Mouse (Mus musculus) adrenal gland, adult 18-20 months (tissue): ENCODE data around the gene Pnpla3. TPM values are rescaled to one million over a fixed set of nuclear protein-coding genes. Genes with fewer than 3 reads are reported as not detected.
"Not testable (repeated sequence)": the region's sequence is repeated elsewhere in the genome, so short reads cannot be mapped to it uniquely, and the experiment has no call there.

ENCODE experiments used
- DNase-seq, 2 experiments: peaks; one replicate each; pipeline ENCODE4 v3.0.0; 2021 to 2022; ENCODE audit warnings: low spot score in 2 of 2
- long read RNA-seq, 2 experiments: library from polyadenylated mRNA; stranded (forward); transcript quantifications; one replicate each; pipeline ENCODE4 v2.0.0; 2021
- total RNA-seq, 2 experiments: library from RNA; stranded (reverse); gene quantifications; 1 replicate in 1 of 2; 2 replicates in 1 of 2; pipeline ENCODE4 v1.2.3; 2021

Gene Pnpla3
- total RNA-seq: 100 to 1,000 TPM in 1 of 2 experiments, 10 to 100 TPM in 1; 55.8 to 288 TPM
- long read RNA-seq, experiment 1, transcript Pnpla3-201 (8 exons, 1,313 nt): major isoform, 12 of 388 reads
- long read RNA-seq, experiment 1, partial matches to known transcripts: 21 of 388 reads
- long read RNA-seq, experiment 1, other reads (novel, unspliced or antisense): 355 of 388 reads
- long read RNA-seq, experiment 2, partial matches to known transcripts: 20 of 101 reads
- long read RNA-seq, experiment 2, other reads (novel, unspliced or antisense): 78 of 101 reads

DNA sequence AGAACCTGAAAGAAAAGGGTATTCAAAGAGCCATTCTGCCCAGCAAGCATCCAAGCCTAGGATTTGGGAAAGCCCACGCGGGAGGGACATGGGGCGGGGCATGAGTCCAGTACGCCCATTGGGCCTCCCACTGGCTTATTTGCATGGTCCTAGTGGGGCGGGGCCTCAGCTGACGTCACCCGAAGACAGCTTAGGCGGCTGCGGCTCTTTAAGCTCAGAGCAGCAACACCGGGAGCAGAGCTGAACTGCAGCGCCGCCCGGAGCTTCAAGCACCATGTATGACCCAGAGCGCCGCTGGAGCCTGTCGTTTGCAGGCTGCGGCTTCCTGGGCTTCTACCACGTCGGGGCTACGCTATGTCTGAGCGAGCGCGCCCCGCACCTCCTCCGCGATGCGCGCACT lies at the start of gene Pnpla3:
TSS of gene Pnpla3 (plus strand) at position 238 of the 400 bp plus-strand sequence.
- DNase-seq: peak; percentile 91

DNA sequence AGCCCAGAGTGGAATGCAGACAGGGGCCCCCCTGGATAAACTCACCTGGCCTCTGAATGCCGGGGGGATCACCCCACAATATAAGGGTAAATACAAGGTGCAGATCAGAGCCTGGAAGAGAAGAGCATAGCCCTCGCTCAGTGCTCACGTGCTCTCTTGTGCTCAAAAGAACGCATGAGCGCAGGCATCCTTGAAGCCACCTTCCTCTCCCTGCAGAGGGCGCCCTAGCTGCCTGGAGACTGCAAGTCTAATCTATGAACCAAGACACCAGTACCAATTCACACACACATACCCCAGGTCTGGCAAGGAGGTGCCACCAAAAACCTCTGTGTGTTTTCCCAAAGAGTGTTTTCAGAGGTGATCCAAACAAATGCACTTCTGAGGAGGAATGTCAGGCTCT lies 47.0 kb upstream of the Pnpla3 start:
- DNase-seq: peak in 1 of 2 experiments; percentile 33

DNA sequence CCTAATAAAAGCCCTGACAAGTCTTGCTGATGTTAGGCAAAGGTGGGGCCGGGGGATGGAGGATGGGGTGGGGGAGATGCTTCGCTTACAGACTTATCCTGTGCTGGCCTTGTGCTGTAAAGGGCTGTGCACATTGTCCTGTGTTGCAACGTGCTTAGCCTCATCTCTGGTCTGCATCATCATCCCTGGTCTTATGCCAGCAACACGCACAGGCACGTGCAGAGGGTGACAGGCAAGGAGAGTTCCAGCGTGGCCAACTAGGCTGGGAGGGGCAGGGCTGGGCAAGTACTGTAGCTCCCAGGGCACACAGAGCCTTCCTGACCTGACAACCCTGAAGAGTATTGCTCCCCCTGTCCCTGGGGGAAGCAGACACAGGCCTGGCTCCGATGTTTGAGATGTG lies 46.6 kb upstream of the Pnpla3 start:
- DNase-seq: peak in 1 of 2 experiments; percentile 10

DNA sequence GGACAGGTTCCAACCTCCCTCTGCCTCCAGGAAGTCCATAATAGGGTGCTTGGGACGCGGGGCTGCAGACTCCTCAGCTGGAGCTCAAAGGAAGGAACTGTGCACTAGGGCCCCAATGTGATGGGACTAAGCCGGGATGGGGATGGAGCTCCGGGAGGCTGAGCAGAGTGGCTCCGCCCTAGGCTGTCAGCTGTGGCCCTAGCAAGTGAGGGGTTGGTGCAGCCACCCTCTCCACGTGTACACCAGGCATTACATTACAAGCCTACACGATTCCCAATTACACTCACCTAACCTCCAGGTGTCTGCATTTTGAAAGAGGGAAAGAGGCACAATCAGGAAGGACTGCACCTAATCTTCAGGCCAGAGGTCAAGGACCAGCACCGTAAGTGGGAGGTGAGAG lies 44.6 kb upstream of the Pnpla3 start, which contains the start of gene Pnpla5:
TSS of gene Pnpla5 (minus strand) at position 101 of the 400 bp plus-strand sequence.
- DNase-seq: no peak

DNA sequence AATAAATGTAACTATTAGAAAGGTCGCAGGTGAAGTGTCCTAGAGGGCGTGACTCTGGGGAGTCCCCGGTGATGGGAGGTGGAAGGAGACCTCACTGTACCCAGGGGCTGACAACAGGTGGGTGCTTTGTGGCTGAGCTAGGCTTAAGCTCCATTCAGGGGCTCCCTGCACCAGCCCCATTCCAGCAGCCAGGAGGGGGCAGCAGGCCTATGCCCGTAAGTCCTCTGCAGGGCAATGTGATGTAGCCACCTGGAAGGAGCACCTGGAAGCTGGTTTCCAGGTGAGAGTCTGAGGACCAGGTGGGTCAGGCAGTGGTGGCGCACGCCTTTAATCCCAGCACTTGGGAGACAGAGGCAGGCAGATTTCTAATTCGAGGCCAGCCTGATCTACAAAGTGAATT lies 43.6 kb upstream of the Pnpla3 start:
- no peak for DNase-seq

DNA sequence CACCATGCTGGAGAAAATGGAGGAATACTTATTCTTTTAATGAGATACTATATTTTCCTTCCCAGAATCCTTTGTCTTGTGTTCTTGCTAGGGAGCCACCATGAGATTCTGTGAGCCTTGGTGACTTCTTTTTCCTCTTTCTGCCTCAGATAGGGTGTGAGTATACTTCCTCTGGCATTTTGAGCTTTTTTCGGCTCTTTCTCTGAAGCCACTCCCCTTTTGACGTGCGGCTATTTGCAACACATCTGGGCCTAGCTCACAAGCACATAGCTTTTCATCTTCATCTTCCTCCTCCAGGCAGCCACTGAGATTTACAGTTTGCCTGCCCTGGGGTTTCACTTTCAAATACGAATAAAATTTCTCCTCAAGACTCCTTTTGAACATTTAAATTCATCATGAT lies 41.2 kb upstream of the Pnpla3 start:
- DNase-seq: no peak

DNA sequence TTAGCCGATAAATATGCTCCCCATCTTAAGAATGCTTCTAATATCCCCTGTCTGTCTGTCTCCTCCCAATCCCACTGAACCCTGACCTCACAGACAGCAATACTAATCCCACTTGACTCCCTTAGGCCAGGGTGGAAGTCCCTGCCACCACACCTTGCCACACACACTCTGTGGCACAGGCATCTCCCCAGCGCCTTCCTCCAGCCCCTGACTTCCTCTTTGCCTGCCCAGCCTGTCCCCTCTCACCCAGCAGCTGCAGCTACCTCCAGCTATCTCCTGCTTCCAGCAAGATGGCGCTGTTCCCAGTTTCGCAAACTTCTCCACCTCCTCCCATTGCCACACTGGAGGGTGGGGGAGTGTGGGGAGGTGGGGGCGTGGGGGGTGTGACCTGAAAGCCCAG lies 40.8 kb upstream of the Pnpla3 start:
- DNase-seq: no peak

DNA sequence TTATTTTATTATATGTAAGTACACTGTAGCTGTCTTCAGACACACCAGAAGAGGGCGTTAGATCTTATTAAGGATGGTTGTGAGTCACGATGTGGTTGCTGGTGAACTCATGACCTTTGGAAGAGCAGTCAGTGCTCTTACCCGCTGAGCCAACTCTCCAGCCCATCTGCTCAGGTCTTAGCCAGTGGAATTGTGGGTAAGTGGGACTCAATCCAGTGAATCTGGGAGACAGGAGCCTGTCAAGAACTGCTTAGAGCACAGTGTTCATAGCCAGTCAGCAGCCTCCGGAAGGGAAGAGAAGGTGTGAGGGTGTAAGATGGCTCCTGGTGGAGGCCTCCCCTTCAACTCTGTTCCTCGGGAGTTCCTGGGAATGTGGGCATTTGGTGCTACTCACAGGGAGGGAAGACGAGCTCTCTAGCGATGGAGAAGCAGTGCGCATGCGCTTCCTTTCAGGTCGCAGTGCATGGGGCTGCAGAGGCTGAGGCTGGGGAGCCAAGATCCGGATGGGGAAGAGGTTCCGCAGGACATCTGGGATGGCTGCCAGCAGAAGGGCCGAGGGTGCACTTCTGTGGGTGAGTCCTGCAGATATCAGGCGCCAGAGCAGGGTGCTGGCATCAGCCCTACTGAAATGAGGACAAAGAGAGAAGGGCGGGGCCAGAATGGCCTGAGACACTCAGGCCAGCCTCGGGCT lies 36.4 kb upstream of the Pnpla3 start:
- DNase-seq: peak in 1 of 2 experiments; percentile 36

DNA sequence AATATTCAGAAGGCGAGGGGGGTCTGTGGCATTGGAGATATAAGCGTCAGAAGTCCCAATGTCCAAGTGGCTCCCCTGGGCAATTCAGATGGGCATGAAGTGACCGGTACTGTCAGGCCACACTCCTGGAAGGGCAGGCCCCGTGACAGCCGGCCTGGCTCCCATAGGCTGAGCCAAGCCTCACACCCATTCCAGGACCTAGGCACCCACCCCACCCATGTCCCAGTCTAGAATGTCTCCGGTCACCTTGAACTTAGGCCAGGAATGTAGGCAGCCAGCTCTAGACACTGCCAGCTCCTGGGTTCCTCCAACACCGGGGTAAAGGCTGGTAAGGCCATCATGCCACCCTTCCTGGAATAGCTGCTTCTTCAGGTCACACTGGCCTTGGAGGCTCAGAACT lies 35.7 kb upstream of the Pnpla3 start:
- DNase-seq: no peak

DNA sequence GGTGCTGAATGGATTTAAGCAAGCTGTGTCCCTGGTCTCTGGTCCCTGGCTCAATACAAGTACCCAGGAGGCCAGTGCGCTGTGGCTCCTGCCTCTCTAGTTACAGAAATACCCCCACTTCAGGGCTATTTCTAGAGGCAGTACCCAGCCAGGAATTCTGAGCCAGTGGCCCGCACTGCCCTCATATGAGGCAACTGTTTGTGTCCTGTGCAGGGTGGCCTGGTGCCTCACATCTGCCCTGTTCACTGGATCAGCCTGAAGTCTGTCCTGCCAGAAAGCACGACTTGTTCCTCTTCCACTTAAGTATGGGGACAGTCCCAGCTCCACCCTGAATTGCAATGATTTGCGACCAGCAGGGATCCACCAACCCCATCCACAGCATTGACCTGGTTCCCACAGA lies 34.2 kb upstream of the Pnpla3 start:
- DNase-seq: no peak

DNA sequence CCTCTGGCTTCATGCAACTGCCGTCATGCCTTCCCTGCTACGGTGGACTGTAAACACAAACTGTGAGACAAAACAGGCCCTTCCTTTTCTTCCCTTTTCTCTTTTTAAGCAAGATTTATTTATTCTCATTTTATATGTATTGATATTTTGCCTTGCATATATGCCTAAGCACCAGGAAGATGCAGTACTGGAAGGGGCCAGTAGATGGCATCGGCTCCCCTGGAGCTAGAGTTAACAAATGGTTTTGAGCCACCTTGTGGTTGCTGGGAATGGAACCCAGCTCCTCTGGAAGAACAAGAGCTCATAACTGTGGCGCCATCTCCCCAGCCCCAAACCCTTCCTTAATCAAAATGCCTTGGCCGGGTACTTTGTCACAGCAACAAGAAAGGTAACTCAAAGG lies 32.2 kb upstream of the Pnpla3 start:
- peak in 1 of 2 experiments; percentile 36 for DNase-seq

DNA sequence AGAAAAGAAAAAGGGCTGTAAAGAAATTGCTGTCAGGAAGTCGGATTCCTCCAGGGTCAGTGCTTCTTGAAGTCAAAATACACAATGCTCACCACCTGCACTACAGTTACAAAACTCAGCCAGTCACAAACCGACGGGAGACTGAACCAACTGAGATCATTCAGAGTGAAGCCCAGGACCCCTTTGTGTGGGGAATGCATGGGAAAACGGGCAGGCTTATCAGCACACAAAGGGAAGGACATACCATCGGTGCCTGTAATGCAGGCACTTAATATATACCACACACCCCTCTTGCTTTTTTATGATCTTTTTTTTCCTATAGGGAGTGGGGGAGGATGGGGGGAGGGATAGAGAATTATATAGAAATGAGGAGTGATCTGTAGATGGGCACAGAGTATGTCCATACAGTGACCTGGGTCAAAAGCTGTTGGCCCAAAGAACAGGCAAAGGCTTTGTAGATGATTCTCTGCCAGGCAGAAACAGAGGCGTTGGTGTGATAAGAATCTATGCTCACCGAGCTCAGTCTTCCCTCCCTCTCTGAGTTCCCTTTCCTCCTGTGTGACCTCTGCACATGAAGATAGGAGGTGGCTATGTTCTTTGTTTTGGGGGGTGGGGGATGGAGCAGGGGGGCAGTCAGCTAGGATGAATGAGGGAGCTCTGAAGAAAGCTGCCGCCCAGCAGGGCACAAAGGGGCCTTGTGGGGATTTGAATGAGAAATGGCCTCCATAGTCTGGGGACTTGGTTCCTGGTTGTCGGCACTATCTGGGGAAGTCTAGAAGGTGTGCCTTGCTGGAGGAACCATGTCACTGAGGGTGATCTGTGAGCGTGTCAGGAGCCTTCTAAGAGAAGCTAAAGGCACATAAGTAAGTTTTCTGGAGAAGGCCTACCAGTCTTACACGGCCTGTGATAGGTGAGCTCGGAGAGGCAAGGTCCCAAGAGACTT lies 30.9 kb upstream of the Pnpla3 start:
- DNase-seq: no peak

DNA sequence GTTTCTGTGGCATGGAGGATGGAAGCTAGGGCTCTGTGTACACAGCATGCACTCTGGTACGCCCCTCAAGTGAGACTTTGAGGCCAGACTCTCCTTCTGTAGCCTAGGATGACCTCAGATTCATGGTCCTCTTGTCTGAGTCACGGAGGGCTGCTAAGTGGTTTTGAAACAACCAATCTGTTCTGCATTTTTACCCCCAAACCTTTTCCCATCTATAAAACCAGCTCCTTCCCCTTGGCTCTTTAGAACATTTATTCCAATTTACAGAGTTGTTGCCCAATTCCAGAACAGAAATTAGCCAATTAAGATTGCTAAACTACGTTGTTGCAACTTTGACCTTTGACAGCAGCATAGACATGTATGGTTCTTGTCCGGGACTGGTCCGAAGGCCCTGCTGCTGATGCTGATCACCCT lies 28.0 kb upstream of the Pnpla3 start:
- DNase-seq: peak in 1 of 2 experiments; percentile 3

DNA sequence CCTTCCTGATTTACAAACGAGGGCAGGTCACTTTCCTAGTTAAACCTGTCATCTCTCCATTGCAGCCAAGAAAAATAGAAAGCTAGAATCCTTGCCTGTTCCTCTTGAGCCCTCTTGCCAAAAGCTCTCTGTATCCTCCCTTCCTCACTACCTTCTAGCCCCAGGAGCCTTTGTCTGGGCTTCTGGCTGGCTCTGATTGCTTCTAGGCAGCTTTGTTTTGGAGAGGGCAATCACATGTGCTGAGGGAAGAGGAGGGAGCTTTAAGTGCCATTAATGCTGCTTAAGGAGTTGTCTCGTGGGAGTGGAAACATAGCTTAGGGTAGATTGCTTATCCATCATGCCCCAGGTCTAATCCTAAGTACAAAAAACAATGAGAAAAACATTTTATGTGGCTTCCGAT lies 27.5 kb upstream of the Pnpla3 start:
- DNase-seq: no peak

DNA sequence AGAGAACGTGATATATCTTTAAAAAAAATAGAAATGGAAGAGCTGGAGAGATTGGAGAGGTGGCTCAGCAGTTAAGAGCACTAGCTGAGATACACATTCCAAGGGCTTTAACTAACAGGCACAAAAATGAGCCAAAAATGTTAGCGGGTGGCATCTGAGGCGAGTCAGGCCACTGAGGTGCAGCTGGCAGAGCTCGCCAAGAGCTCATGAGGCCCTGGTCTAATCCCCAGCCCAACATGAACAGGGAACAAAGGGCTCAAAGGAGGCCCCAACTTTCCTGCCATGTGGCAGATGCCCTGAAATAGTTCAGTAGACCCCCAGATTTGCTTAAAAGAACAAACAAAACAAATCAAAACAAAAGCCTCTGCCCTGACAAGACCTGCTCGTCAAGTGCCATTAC lies 26.7 kb upstream of the Pnpla3 start:
- no peak for DNase-seq

DNA sequence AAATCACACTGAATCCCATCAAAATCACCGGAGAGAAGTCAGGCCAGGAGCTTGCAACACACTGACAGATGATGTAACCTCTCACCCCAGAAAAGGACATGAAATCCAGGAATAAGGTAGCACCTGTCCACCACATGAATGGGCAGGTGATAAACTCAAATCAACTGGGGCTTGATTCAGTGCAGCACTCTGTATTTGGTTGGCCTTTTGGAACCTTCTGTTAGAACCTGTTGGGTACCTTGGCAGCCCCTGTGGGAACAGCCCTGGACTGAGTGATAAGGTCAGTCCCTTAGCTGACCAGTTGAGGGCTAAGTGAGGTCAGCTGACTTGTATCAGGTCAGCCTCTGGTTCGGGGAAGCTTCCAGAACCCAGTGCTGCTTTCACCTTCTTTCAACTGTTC lies 11.5 kb upstream of the Pnpla3 start:
- no peak for DNase-seq

DNA sequence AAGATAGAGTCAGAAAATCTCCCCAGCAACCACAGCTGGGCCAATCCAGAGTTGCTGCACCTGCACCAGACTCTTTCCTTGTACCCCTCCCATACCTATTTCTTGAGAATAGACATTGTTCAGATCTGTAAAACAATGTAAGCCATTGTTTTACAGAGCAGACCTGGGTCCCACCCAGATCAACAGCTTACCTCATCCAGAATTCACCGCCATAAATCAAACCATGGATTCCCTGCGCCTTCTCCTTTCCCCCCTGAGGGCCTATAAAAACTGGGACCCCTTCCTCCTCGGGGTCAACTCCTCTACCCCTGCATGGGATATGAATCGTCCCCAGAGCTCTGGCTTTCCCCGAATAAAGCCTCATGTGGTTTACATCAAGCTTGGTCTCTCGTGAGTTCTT lies 10.1 kb upstream of the Pnpla3 start:
- DNase-seq: not testable (repeated sequence)

DNA sequence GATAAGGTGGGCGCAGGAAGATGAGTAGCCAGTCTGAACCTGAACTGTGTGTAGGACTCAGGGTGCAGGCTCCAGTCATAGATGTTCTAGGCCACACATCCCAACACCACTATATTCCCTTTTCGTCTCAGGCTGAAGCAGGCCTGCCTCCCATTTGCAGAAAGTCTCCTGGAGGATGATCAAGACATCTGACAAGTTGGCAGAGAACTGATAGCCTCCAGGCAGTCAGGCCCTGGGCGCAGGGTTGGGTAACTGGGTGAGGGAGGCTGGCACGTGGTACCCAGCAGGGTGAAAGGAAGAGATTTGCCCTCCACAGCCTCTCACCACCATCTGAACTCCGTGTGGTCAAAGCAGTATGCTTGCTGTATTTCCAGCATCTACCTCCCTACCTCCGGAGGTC lies 5.8 kb upstream of the Pnpla3 start:
- no peak for DNase-seq

DNA sequence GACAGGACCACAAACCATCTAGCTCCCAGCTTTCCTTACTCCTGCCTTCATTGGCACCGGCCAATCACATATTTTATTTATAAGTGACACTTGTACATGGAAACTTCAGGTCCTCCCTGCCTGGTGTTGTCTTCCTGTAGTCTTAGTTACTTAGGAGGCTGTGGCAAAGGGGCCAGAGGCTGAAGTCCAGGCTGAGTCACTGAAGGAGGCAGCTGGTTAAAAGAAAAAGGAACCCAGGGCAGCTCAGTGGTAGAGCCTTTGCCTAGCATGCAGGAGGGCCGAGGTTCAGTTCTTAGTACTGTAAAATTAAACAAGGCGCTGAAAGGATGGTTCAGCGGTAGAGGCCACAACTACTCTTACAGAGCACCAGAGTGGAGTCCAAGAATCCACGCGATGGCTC lies 819 bp upstream of the Pnpla3 start:
- no peak for DNase-seq

DNA sequence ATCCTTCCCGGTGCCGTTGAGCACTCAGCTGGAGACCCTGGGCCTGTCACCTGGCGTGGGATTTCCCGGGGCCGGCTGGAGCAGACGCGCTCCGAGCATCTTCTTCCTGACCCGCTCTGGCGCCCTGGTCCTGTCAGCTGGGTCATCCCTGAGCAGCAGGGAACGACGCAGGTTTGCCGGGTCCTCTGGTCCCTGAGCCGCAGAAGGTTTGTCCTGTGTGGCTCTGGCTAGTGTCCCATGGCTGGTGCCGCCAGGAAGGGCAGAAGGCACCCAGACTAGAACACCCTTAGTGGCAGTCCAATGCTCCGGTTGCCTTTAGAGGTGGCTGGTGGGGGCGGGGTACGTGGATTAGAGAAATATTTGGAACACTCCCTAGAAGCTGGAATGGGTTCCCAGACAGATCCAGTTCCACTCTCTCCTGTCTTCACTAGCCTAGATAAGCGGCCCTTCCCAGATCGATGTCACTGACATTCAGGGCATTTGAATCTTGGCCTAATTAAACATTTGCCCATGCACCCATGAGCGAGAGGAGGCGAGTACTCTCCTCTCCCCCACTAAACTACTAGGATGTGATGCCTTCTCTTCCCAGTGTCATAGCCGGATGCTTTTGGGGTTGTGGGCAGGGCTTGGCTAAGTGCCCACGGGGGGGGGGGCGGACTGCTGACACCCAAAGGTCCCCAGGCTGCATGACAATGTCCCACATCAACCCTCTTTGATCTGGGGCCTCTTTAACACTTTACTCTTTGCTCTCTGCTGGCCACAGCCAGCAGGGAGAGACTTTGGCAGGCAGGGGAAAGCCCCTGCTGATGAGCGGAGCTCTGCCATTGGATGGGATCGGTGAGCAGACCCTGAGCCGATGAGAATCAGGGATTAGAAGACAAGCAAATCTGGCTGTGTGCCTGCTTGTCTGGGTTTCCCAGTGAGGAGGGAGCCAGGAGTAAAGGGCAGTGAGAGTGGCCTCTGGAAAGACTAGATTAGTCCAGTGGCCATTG lies 829 bp downstream of the Pnpla3 start:
- no peak for DNase-seq
